Mouse (Mus musculus) liver, embryonic 13.5 days (tissue): ENCODE measurements around the gene Sptlc2. TPM values are rescaled to one million over a fixed set of nuclear protein-coding genes. Genes with fewer than 3 reads are reported as not detected.
A peak's percentile ranks its signal among the peaks of the same experiment; 100 is the strongest.

Source experiments
- ATAC-seq: fragments of 200-750 bp; cut with Nextera tagmentation; 2 replicates; pipeline ENCODE4 v1.8.0; 2017; ENCODE audit warnings: low read depth, mild to moderate bottlenecking, moderate number of reproducible peaks, moderate library complexity
- DNase-seq: peaks from one replicate; pipeline ENCODE4 v3.0.0; 2022
- H3K27ac ChIP-seq: fragments of 300-500 bp; sonication (generic); 2 replicates; pipeline ENCODE4 v1.5.1; 2015; ENCODE audit warnings: moderate library complexity, mild to moderate bottlenecking, inconsistent platforms
- H3K27me3 ChIP-seq: fragments of 300-500 bp; sonication (generic); 2 replicates; pipeline ENCODE4 v1.6.1; 2015; ENCODE audit warnings: mild to moderate bottlenecking, inconsistent platforms
- H3K36me3 ChIP-seq: fragments of 300-500 bp; sonication (generic); 2 replicates; pipeline ENCODE4 v1.6.1; 2015; ENCODE audit warnings: mild to moderate bottlenecking, inconsistent platforms
- H3K4me1 ChIP-seq: fragments of 300-500 bp; sonication (generic); replicated peaks from 2 replicates; pipeline ENCODE4 v1.6.1; 2015; ENCODE audit warnings: inconsistent platforms
- H3K4me2 ChIP-seq: fragments of 300-500 bp; sonication (generic); 2 replicates; pipeline ENCODE4 v1.6.1; 2015; ENCODE audit warnings: inconsistent platforms, mild to moderate bottlenecking, moderate library complexity
- H3K4me3 ChIP-seq: fragments of 300-500 bp; sonication (generic); replicated peaks from 2 replicates; pipeline ENCODE4 v1.5.1; 2015; ENCODE audit warnings: mild to moderate bottlenecking, inconsistent platforms
- H3K9ac ChIP-seq: fragments of 300-500 bp; sonication (generic); 2 replicates; pipeline ENCODE4 v1.6.1; 2015; ENCODE audit warnings: mild to moderate bottlenecking, inconsistent platforms
- H3K9me3 ChIP-seq: fragments of 300-500 bp; sonication (generic); replicated peaks from 2 replicates; pipeline ENCODE4 v1.6.1; 2016; ENCODE audit warnings: inconsistent platforms
- WGBS: fragments of 180-500 bp; shearing (Covaris S2); methylation state at CpG from one replicate; pipeline ENCODE4 v1.1.7; 2015; ENCODE audit not compliant: insufficient replicate concordance; 5-methylcytosine and 5-hydroxymethylcytosine counted together
- microRNA-seq: library from miRNA; unstranded; fragments of <30 nt; microRNA quantifications from one replicate; pipeline ENCODE4, GENCODE M21; 2016
- polyA plus RNA-seq: library from polyadenylated mRNA; unstranded; fragments of >200 nt; fragmentation: Nextera tagmentation; extraction: Ambion mirVana; gene quantifications from 2 replicates; pipeline ENCODE4 v1.2.1, GENCODE M21; 2015

The Sptlc2 gene
- polyA plus RNA-seq, 1 experiment from 2014 or later, result 30.6 TPM

- DNase-seq, result peak; percentile 58
- WGBS, result 48% methylated on average over 9 of the region's 9 CpGs
- H3K36me3 ChIP-seq, result peaks cover 68% of the 10 kb centered on the region
- no peak overlapping the region; the same call in 1 of the 2 replicates for H3K9ac ChIP-seq
- H3K4me2 ChIP-seq, result peak overlapping the region; percentile 18; the same call in 1 of the 2 replicates
- H3K4me3 ChIP-seq, result no peak overlapping the region
- peaks cover 58% of the 10 kb centered on the region for H3K4me1 ChIP-seq
- H3K27me3 ChIP-seq, result no peaks in the 10 kb centered on the region
- H3K27ac ChIP-seq, result peak overlapping the region; percentile 84
- H3K9me3 ChIP-seq, result no peaks in the 10 kb centered on the region
- ATAC-seq, result peak; percentile 90
Observed at GRCm38 (mm10) chr12:87274853-87275831, 113.0 kb downstream of the Sptlc2 start.

GRCm38 (mm10) chr12:87267682-87268081 is 120.5 kb downstream of the Sptlc2 start:
- H3K27ac ChIP-seq, result peak overlapping the region; percentile 96; the same call in 1 of the 2 replicates
- peaks cover 51% of the 10 kb centered on the region for H3K36me3 ChIP-seq
- no peaks in the 10 kb centered on the region for H3K9me3 ChIP-seq
- ATAC-seq (no peak), DNase-seq (peak; percentile 46)
- 7% methylated on average over 4 of the region's 4 CpGs for WGBS
- no peaks in the 10 kb centered on the region for H3K27me3 ChIP-seq
- peak overlapping the region; percentile 82 for H3K4me2 ChIP-seq
- H3K4me3 ChIP-seq, result peak overlapping the region; percentile 87
- peaks cover 36% of the 10 kb centered on the region for H3K4me1 ChIP-seq
- peak overlapping the region; percentile 95 for H3K9ac ChIP-seq

GRCm38 (mm10) chr12:87266827-87267603 is 121.1 kb downstream of the Sptlc2 start:
- no peaks in the 10 kb centered on the region for H3K9me3 ChIP-seq
- peak overlapping the region; percentile 82 for H3K4me2 ChIP-seq
- under 1% methylated on average over 31 of the region's 31 CpGs for WGBS
- peak overlapping the region; percentile 95 for H3K9ac ChIP-seq
- H3K4me3 ChIP-seq, result peak overlapping the region; percentile 87
- no peaks in the 10 kb centered on the region for H3K27me3 ChIP-seq
- peaks cover 48% of the 10 kb centered on the region for H3K36me3 ChIP-seq
- ATAC-seq, result peak; percentile 53
- H3K27ac ChIP-seq, result peak overlapping the region; percentile 96
- H3K4me1 ChIP-seq, result peaks cover 36% of the 10 kb centered on the region
- DNase-seq, result peak; percentile 48

- H3K9me3 ChIP-seq, result no peaks in the 10 kb centered on the region
- H3K4me3 ChIP-seq, result peak within 1 kb of the TSS; percentile 87
- H3K36me3 ChIP-seq, result peaks cover 48% of the 10 kb centered on the region
- ATAC-seq, result peak; percentile 95
- peak within 1 kb of the TSS; percentile 95 for H3K9ac ChIP-seq
- H3K4me1 ChIP-seq, result peaks cover 36% of the 10 kb centered on the region
- peak within 1 kb of the TSS; percentile 96 for H3K27ac ChIP-seq
- H3K27me3 ChIP-seq, result no peaks in the 10 kb centered on the region
- WGBS, result under 1% methylated on average over 31 of the region's 31 CpGs
- peak; percentile 87 for DNase-seq
- H3K4me2 ChIP-seq, result peak within 1 kb of the TSS; percentile 82
Observed at GRCm38 (mm10) chr12:87266108-87266826, 121.9 kb downstream of the Sptlc2 start, which contains the start of the genes Vipas39 and Ahsa1. TSS of gene Vipas39 (minus strand) at chr12:87266256. TSS of gene Ahsa1 (plus strand) at chr12:87266479.

- H3K9me3 ChIP-seq, result no peaks in the 10 kb centered on the region
- WGBS, result 18% methylated on average over 11 of the region's 11 CpGs
- DNase-seq, result no peak
- no peaks in the 10 kb centered on the region for H3K27me3 ChIP-seq
- H3K4me3 ChIP-seq, result peak overlapping the region; percentile 87
- H3K4me1 ChIP-seq, result peaks cover 36% of the 10 kb centered on the region
- H3K9ac ChIP-seq, result peak overlapping the region; percentile 95
- no peak overlapping the region; the same call in 1 of the 2 replicates for H3K27ac ChIP-seq
- ATAC-seq, result no peak
- H3K36me3 ChIP-seq, result peaks cover 46% of the 10 kb centered on the region
- H3K4me2 ChIP-seq, result peak overlapping the region; percentile 82
Observed at GRCm38 (mm10) chr12:87265444-87265843, 122.7 kb downstream of the Sptlc2 start.

- Histone ChIP-seq H3K9ac (no peak overlapping the region), H3K9me3 (no peaks in the 10 kb centered on the region), H3K36me3 (peaks cover 61% of the 10 kb centered on the region), H3K4me3 (no peak overlapping the region), H3K27me3 (no peaks in the 10 kb centered on the region), H3K4me2 (no peak overlapping the region), H3K4me1 (peaks cover 19% of the 10 kb centered on the region), H3K27ac (no peak overlapping the region)
- DNase-seq (no peak), ATAC-seq (no peak)
- 82% methylated on average over 8 of the region's 8 CpGs for WGBS
Observed at GRCm38 (mm10) chr12:87260562-87260961, 127.6 kb downstream of the Sptlc2 start.

- Histone ChIP-seq H3K36me3 (peaks cover 80% of the 10 kb centered on the region), H3K27me3 (no peaks in the 10 kb centered on the region), H3K9me3 (no peaks in the 10 kb centered on the region), H3K4me2 (no peak overlapping the region), H3K4me3 (no peak overlapping the region), H3K4me1 (peaks cover 10% of the 10 kb centered on the region), H3K9ac (no peak overlapping the region), H3K27ac (no peak overlapping the region; the same call in 1 of the 2 replicates)
- WGBS, result 78% methylated on average over 5 of the region's 5 CpGs
- peak; percentile 65 for ATAC-seq
- no peak for DNase-seq
Observed at GRCm38 (mm10) chr12:87256629-87257028, 131.5 kb downstream of the Sptlc2 start.

Small RNA genes within 50 kb of the gene (microRNA-seq; reads per million reads assigned to microRNA genes)
- gene Gm47293 (not detected), gene Mir3068 (64.6 reads per million, percentile 46 among the genes with 10 or more reads in this experiment)

Other genes starting within 250 kb of the Sptlc2 start
- 61.1 and 67.2 TPM in 2 replicates for gene Gstz1, start 241.2 kb downstream of the Sptlc2 start, polyA plus RNA-seq
- 3.8 and 4.9 TPM in 2 replicates for gene Pomt2, start 240.4 kb downstream of the Sptlc2 start, polyA plus RNA-seq
- gene Samd15, start 188.6 kb downstream of the Sptlc2 start, polyA plus RNA-seq, result 8.8 and 12.4 TPM in 2 replicates
- 0.43 and 0.58 TPM in 2 replicates for gene Tmed8, start 187.9 kb downstream of the Sptlc2 start, polyA plus RNA-seq
- gene Noxred1, start 149.6 kb downstream of the Sptlc2 start, polyA plus RNA-seq, result 0.19 and 0.29 TPM in 2 replicates
- 9.8 and 10.6 TPM in 2 replicates for gene Vipas39, start 122.1 kb downstream of the Sptlc2 start, polyA plus RNA-seq
- 196 and 212 TPM in 2 replicates for gene Ahsa1, start 121.9 kb downstream of the Sptlc2 start, polyA plus RNA-seq
- 0.27 and 0.30 TPM in 2 replicates for gene Ism2, start 88.7 kb downstream of the Sptlc2 start, polyA plus RNA-seq
- gene Slirp, start 55.5 kb upstream of the Sptlc2 start, polyA plus RNA-seq, result 228 and 232 TPM in 2 replicates
- gene Alkbh1, start 55.7 kb upstream of the Sptlc2 start, polyA plus RNA-seq, result 20.6 and 24.9 TPM in 2 replicates
- 68.7 and 78.4 TPM in 2 replicates for gene Snw1, start 83.9 kb upstream of the Sptlc2 start, polyA plus RNA-seq
- gene Gm5788, start 106.4 kb upstream of the Sptlc2 start, polyA plus RNA-seq, result not detected in 2 replicates
- gene Gm8300, start 126.0 kb upstream of the Sptlc2 start, polyA plus RNA-seq, result not detected in 2 replicates
- gene Oog1, start 214.3 kb upstream of the Sptlc2 start, polyA plus RNA-seq, result not detected in 2 replicates
- not detected in 2 replicates for gene Gm4027, start 230.5 kb upstream of the Sptlc2 start, polyA plus RNA-seq